Mouse (Mus musculus): ENCODE results near the gene Lif. TPM values are rescaled to one million over a fixed set of nuclear protein-coding genes. Genes with fewer than 3 reads are reported as not detected.

Gene Lif
- polyA plus RNA-seq, 1 experiment from 2014 or later: 0.15 TPM

DNA sequence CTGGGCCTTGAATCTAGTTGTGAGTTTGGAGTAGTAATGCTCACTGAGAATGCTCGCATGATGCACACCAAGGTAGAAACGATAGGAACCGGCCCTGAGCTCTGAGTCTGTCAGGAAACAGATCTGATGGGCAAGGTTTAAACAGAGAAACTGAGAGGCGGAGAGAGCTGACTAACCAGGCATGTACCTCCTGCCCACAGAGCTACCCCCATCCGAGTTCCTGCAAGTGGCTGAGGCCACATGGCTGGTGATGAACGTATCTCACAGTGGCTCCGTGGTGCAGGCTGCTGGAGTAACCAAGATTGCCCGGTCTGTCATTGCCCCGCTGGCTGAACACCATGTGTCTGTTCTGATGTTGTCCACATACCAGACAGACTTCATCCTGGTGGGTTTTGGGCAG, 37.4 kb upstream of the Lif start:
- H3K27ac ChIP-seq: no peak overlapping the region
- no peak for ATAC-seq (ENCODE audit: insufficient number of reproducible peaks, insufficient read depth, low FRiP score, low TSS enrichment, low read depth)
- H3K4me3 ChIP-seq: no peak overlapping the region
- peaks cover 25% of the 10 kb centered on the region for H3K4me1 ChIP-seq
- H3K9ac ChIP-seq: no peak overlapping the region
- H3K27me3 ChIP-seq: peaks cover 26% of the 10 kb centered on the region
- H3K9me3 ChIP-seq: no peaks in the 10 kb centered on the region
- 65% methylated on average over 9 of the region's 9 CpGs for WGBS
- no peak overlapping the region for H3K4me2 ChIP-seq
- H3K36me3 ChIP-seq: peaks cover 14% of the 10 kb centered on the region

DNA sequence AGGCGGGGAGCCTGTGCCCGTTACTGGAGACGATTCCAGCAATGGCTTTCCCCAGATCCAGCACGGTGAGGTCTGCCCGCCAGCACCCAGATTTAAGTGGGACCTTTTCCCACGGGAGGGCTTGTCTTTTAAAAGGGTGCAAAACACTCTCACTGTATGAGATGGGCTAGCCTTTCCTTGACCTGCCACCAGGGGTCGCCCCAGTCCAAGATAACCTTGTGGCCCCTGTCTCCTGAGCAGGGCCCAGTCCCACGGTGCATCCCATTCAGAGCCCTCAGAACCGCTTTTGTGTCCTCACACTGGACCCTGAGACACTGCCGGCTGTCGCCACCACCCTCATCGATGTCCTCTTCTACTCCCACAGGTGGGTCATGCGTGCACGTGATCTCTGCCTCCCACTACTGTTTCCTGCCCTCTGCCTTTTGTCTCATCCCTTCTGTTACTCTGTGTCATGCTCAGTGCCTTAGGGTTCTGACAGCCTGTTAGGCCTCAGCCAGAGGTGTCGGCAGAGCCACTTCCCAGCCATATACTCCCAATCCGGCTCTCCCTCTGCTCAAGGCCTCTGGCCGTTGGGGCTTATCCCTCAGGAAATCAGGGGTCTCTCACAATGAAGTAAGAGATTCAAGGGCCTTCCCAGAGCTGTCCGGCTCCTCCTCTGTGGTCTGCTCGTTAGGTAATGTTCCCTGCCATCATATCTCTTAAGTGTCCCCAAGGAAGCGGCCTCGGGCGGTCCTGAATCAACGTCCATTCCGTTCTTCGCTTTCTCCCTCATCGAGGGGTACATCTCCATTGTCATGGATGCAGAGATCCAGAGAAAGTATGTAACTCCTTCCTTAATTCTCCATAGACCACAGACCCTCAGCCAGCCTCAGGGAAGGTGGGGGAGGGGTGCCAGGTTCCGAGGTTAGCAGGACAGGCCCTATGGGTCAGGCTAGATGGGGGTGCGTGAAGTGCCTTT, 36.6 kb upstream of the Lif start:
- Histone ChIP-seq H3K36me3 (peaks cover 6% of the 10 kb centered on the region; the same call in 1 of the 2 replicates), H3K4me2 (no peak overlapping the region), H3K27me3 (peaks cover 26% of the 10 kb centered on the region), H3K4me1 (peaks cover 25% of the 10 kb centered on the region), H3K9ac (no peak overlapping the region), H3K27ac (no peak overlapping the region), H3K9me3 (no peaks in the 10 kb centered on the region), H3K4me3 (no peak overlapping the region)
- no peak for ATAC-seq (ENCODE audit: insufficient number of reproducible peaks, insufficient read depth, low FRiP score, low TSS enrichment, low read depth)
- WGBS: 52% methylated on average over 28 of the region's 28 CpGs

GRCm38 (mm10) chr11:4222046-4222950, 35.1 kb upstream of the Lif start:
- no peaks in the 10 kb centered on the region for H3K9me3 ChIP-seq
- H3K27ac ChIP-seq: no peak overlapping the region
- H3K9ac ChIP-seq: no peak overlapping the region
- H3K27me3 ChIP-seq: peaks cover 26% of the 10 kb centered on the region
- no peak overlapping the region for H3K4me3 ChIP-seq
- ATAC-seq (ENCODE audit: insufficient number of reproducible peaks, insufficient read depth, low FRiP score, low TSS enrichment, low read depth): no peak
- 69% methylated on average over 17 of the region's 17 CpGs for WGBS
- H3K36me3 ChIP-seq: no peaks in the 10 kb centered on the region
- H3K4me1 ChIP-seq: peaks cover 18% of the 10 kb centered on the region
- no peak overlapping the region for H3K4me2 ChIP-seq

DNA sequence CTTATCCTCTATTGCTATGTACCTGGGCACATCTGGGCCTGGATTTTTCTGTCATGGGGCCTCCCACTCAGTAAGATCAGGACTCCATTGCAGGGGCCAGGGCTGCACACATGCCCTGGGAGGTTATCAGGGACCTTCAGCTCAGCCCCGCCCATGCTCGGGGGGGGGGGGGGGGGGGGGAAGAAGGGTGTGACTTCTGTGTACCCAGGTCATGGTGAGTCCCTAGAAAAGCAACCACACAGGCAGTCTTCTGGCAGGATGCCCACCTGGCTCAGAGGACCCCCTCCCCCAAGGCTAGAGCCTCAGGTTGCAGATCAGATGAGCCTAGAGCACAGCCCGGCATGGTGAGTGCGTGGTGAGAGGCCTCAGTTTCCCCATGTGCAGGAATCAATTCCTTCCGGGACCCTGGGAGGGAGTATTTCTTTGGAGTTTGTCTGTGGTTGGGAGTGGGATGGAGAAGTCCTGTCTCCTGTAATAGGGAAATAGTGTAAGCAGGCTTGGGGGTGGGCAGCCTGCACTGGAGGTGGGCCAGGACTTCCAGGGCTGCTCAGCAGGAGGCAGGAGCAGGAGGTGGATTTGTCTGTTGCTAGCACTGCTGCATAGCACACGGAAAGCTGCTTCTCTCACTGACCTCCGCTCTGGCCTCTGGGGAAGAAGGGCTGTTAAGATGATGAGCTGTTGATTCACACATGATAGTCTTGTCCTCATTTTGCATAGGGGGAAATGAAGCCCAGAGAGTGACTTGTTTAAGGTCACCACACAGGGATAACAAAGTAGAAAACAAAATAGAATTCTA, 33.8 kb upstream of the Lif start:
- ATAC-seq (ENCODE audit: insufficient number of reproducible peaks, insufficient read depth, low FRiP score, low TSS enrichment, low read depth): no peak
- H3K4me1 ChIP-seq: peaks cover 13% of the 10 kb centered on the region
- no peaks in the 10 kb centered on the region for H3K9me3 ChIP-seq
- no peak overlapping the region for H3K9ac ChIP-seq
- WGBS: 21% methylated on average over 7 of the region's 7 CpGs
- H3K27ac ChIP-seq: no peak overlapping the region
- H3K27me3 ChIP-seq: peaks cover 14% of the 10 kb centered on the region
- H3K4me2 ChIP-seq: no peak overlapping the region
- no peaks in the 10 kb centered on the region for H3K36me3 ChIP-seq
- H3K4me3 ChIP-seq: no peak overlapping the region

- H3K4me1 ChIP-seq: peaks cover 8% of the 10 kb centered on the region
- no peaks in the 10 kb centered on the region for H3K9me3 ChIP-seq
- peaks cover 7% of the 10 kb centered on the region; the same call in 1 of the 2 replicates for H3K27me3 ChIP-seq
- no peak overlapping the region for H3K4me2 ChIP-seq
- H3K4me3 ChIP-seq: no peak overlapping the region
- 47% methylated on average over 2 of the region's 2 CpGs for WGBS
- H3K36me3 ChIP-seq: no peaks in the 10 kb centered on the region
- no peak overlapping the region for H3K9ac ChIP-seq
- no peak overlapping the region for H3K27ac ChIP-seq
- ATAC-seq (ENCODE audit: insufficient number of reproducible peaks, insufficient read depth, low FRiP score, low TSS enrichment, low read depth): no peak
These were observed 33.1 kb upstream of the Lif start for GRCm38 (mm10) chr11:4224223-4224622.

- no peak overlapping the region for H3K4me2 ChIP-seq
- WGBS: 81% methylated on average over 5 of the region's 5 CpGs
These were observed 30.6 kb upstream of the Lif start for GRCm38 (mm10) chr11:4226569-4227325.

DNA sequence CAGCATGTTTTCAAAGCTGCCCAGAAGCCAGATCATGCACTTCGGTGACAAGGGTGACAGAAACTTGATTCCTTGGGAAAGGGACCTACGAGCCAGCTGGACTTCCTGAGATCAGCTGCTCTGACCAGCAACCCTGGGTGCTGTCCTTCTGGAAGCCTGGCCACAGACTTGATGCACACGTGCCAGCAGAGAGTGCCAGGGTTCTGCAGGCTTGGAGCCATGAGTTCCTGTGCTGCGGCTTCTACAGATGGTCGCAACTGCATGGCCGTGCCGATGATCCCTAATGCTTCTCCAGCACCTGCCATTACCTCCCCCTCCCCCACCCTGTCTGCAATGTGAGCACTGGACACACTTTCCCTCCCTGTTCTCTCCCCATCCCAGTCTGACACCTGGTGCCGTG, 28.9 kb upstream of the Lif start:
- H3K4me2 ChIP-seq: no peak overlapping the region
- H3K4me1 ChIP-seq: peaks cover 5% of the 10 kb centered on the region
- H3K9ac ChIP-seq: no peak overlapping the region
- H3K27me3 ChIP-seq: no peaks in the 10 kb centered on the region
- no peak for ATAC-seq (ENCODE audit: insufficient number of reproducible peaks, insufficient read depth, low FRiP score, low TSS enrichment, low read depth)
- H3K9me3 ChIP-seq: no peaks in the 10 kb centered on the region
- H3K36me3 ChIP-seq: no peaks in the 10 kb centered on the region
- WGBS: 55% methylated on average over 8 of the region's 8 CpGs
- H3K27ac ChIP-seq: no peak overlapping the region
- no peak overlapping the region for H3K4me3 ChIP-seq

More at GRCm38 (mm10) chr11:4226569-4227325, 30.6 kb upstream of the Lif start:
- H3K4me1 ChIP-seq: peaks cover 5% of the 10 kb centered on the region
- H3K27me3 ChIP-seq: no peaks in the 10 kb centered on the region
- no peak overlapping the region for H3K9ac ChIP-seq
- no peak overlapping the region for H3K27ac ChIP-seq
- no peak for ATAC-seq (ENCODE audit: insufficient number of reproducible peaks, insufficient read depth, low FRiP score, low TSS enrichment, low read depth)
- no peak overlapping the region for H3K4me3 ChIP-seq
- H3K36me3 ChIP-seq: no peaks in the 10 kb centered on the region
- no peaks in the 10 kb centered on the region for H3K9me3 ChIP-seq

DNA sequence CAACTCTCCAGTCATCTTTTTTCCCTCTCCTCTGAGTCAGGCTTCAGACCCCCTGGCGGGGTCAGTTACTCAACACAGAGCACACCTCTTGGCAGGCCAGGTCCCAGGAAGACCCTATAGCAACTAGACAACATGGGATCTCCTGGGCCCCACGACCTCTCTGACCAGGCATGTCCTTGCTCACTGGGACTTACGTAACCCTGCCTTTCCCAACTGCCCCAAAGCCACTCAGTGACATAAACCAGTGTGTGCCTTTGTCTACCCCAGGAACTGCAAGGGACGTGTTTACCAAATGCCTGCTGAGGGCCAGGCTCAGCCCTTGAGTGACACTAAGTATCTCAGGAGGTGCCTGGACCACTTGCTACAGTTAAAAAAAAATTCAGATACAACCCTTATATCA, 27.5 kb upstream of the Lif start:
- no peaks in the 10 kb centered on the region for H3K9me3 ChIP-seq
- no peaks in the 10 kb centered on the region for H3K27me3 ChIP-seq
- no peak overlapping the region for H3K27ac ChIP-seq
- no peak overlapping the region for H3K4me2 ChIP-seq
- WGBS: 67% methylated on average over 4 of the region's 4 CpGs
- H3K4me3 ChIP-seq: no peak overlapping the region
- H3K36me3 ChIP-seq: no peaks in the 10 kb centered on the region
- ATAC-seq (ENCODE audit: insufficient number of reproducible peaks, insufficient read depth, low FRiP score, low TSS enrichment, low read depth): no peak
- H3K4me1 ChIP-seq: no peaks in the 10 kb centered on the region
- H3K9ac ChIP-seq: no peak overlapping the region

DNA sequence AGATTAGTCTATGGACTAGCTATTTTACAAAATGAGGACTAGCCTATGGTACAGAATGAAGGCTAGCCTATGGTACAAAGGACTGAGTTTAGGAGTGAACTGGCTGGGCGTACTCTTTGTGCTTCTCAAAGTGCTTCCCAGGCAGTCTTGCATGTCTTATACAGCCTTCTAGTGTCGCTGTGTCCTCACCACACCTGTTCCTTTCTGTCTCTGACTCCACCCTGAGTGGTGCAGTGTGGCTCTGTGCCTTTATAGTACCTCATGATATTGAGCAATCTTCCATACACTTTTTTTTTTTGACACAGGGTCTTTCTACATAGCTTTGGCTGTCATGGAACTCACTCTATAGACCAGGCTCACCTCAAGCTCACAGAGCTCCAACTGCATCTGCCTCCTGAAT, 25.9 kb upstream of the Lif start:
- Histone ChIP-seq H3K4me2 (no peak overlapping the region), H3K9me3 (no peaks in the 10 kb centered on the region), H3K36me3 (no peaks in the 10 kb centered on the region), H3K27ac (no peak overlapping the region), H3K27me3 (no peaks in the 10 kb centered on the region), H3K4me3 (no peak overlapping the region), H3K9ac (no peak overlapping the region), H3K4me1 (no peaks in the 10 kb centered on the region)
- 88% methylated on average over 2 of the region's 2 CpGs for WGBS
- no peak for ATAC-seq (ENCODE audit: insufficient number of reproducible peaks, insufficient read depth, low FRiP score, low TSS enrichment, low read depth)

- Histone ChIP-seq H3K36me3 (no peaks in the 10 kb centered on the region), H3K27ac (no peak overlapping the region), H3K27me3 (no peaks in the 10 kb centered on the region), H3K4me2 (no peak overlapping the region), H3K9me3 (no peaks in the 10 kb centered on the region), H3K9ac (no peak overlapping the region), H3K4me1 (no peaks in the 10 kb centered on the region), H3K4me3 (no peak overlapping the region)
- 57% methylated on average over 12 of the region's 12 CpGs for WGBS
- no peak for ATAC-seq (ENCODE audit: insufficient number of reproducible peaks, insufficient read depth, low FRiP score, low TSS enrichment, low read depth)
These were observed 24.7 kb upstream of the Lif start for GRCm38 (mm10) chr11:4232644-4233043.
